In genomic region chr8:123866971-123867370, GRCm38 (mm10) we compare ENCODE assay signal across 20 mouse cellular contexts. TPM values are rescaled to one million over a fixed set of nuclear protein-coding genes. Genes with fewer than 3 reads are reported as not detected.
DNase-seq lines count a peak whose midpoint lies in the region; ATAC-seq and TF ChIP-seq lines count a peak whose summit lies in the region.
"Had no signal": no experiment of that assay in that cellular context is flagged by ENCODE, and none has a peak within 500 bp of the region (broad histone marks: within the 10 kb centered on the region; RNA-seq: fewer than 3 reads in every experiment).

No protein-coding gene starts in this region.

- H3K9me3 ChIP-seq in hindbrain, postnatal 0 days (ENCODE audit: low read length) = no peaks in the 10 kb centered on the region
- no peaks in the 10 kb centered on the region for H3K9me3 ChIP-seq in hindbrain, embryonic 10.5 days
- H3K9me3 ChIP-seq in midbrain, embryonic 10.5 days (replicated peaks) = no peaks in the 10 kb centered on the region
- H3K9me3 ChIP-seq: heart, embryonic 10.5 days; limb, embryonic 15.5 days; midbrain, embryonic 15.5 days; neural tube, embryonic 13.5 days had no signal

- H3K79me2 ChIP-seq in myocyte (ENCODE audit: control insufficient read depth, insufficient read depth) = no peaks in the 10 kb centered on the region

- DNase-seq in adrenal gland, adult 2 months = peak; percentile 33
- no peak for DNase-seq in adrenal gland, adult 18-20 months (ENCODE audit: low spot score in 2 of 2)
- no peak for DNase-seq in hindbrain, postnatal 0 days (ENCODE audit: low spot score)
- DNase-seq in hindbrain, embryonic 10.5 days (ENCODE audit: low spot score) = no peak
- peak; percentile 65 for DNase-seq in Muller cell, postnatal 12 days (ENCODE audit: inconsistent ontology term)
- DNase-seq in right cerebral cortex, adult 18-20 months = no peak
- DNase-seq in midbrain, embryonic 10.5 days (ENCODE audit: low spot score) = no peak
- DNase-seq: cerebellum, adult 11 months; gastrocnemius, postnatal 14 days; kidney, postnatal 10 days; lung, adult 18-20 months had no signal

- no peak overlapping the region for H3ac ChIP-seq in myocyte (ENCODE audit: control insufficient read depth, insufficient read length)

- ATAC-seq in hindbrain, postnatal 0 days = peak; percentile 61
- ATAC-seq: forebrain, embryonic 16.5 days; intestine, postnatal 0 days; midbrain, embryonic 15.5 days had no signal

- no peak overlapping the region for H3K27ac ChIP-seq in hindbrain, postnatal 0 days
- H3K27ac ChIP-seq in hindbrain, embryonic 10.5 days = no peak overlapping the region
- no peak overlapping the region for H3K27ac ChIP-seq in midbrain, embryonic 10.5 days (replicated peaks)
- H3K27ac ChIP-seq: heart, embryonic 10.5 days; limb, embryonic 15.5 days; macrophage; midbrain, embryonic 15.5 days; neural tube, embryonic 13.5 days had no signal

- no peaks in the 10 kb centered on the region for H3K4me1 ChIP-seq in hindbrain, postnatal 0 days (ENCODE audit: insufficient read depth, low read length)
- H3K4me1 ChIP-seq in hindbrain, embryonic 10.5 days (replicated peaks) = peaks cover 12% of the 10 kb centered on the region
- peaks cover 12% of the 10 kb centered on the region; the same call in 1 of the 2 replicates for H3K4me1 ChIP-seq in midbrain, embryonic 10.5 days
- H3K4me1 ChIP-seq: limb, embryonic 15.5 days had no signal

- no peak overlapping the region for H3K9ac ChIP-seq in hindbrain, postnatal 0 days (replicated peaks; ENCODE audit: low read length)
- H3K9ac ChIP-seq: limb, embryonic 15.5 days; midbrain, embryonic 15.5 days; neural tube, embryonic 13.5 days had no signal

- 32% methylated on average over 5 of the region's 5 CpGs for WGBS in hindbrain, postnatal 0 days
- WGBS in hindbrain, embryonic 10.5 days = 47% methylated on average over 5 of the region's 5 CpGs
- WGBS in midbrain, embryonic 10.5 days = 33% methylated on average over 5 of the region's 5 CpGs

- no peak overlapping the region for H3K4me2 ChIP-seq in hindbrain, postnatal 0 days (ENCODE audit: low read depth, low read length)
- H3K4me2 ChIP-seq in myocyte (ENCODE audit: low read depth) = peak overlapping the region; percentile 55
- H3K4me2 ChIP-seq: limb, embryonic 15.5 days; midbrain, embryonic 15.5 days; neural tube, embryonic 13.5 days had no signal

- no peak overlapping the region for H3K4me3 ChIP-seq in hindbrain, postnatal 0 days (ENCODE audit: low read length)
- no peak overlapping the region for H3K4me3 ChIP-seq in hindbrain, embryonic 10.5 days
- H3K4me3 ChIP-seq in myocyte = no peak overlapping the region
- no peak overlapping the region for H3K4me3 ChIP-seq in midbrain, embryonic 10.5 days
- H3K4me3 ChIP-seq: heart, embryonic 10.5 days; limb, embryonic 15.5 days; midbrain, embryonic 15.5 days; neural tube, embryonic 13.5 days had no signal

- no peaks in the 10 kb centered on the region for H3K36me3 ChIP-seq in hindbrain, postnatal 0 days (ENCODE audit: insufficient read depth, low read length)
- H3K36me3 ChIP-seq in hindbrain, embryonic 10.5 days = no peaks in the 10 kb centered on the region
- H3K36me3 ChIP-seq in myocyte (ENCODE audit: control insufficient read depth, insufficient read depth) = no peaks in the 10 kb centered on the region
- no peaks in the 10 kb centered on the region for H3K36me3 ChIP-seq in midbrain, embryonic 10.5 days
- H3K36me3 ChIP-seq: heart, embryonic 10.5 days; limb, embryonic 15.5 days; midbrain, embryonic 15.5 days; neural tube, embryonic 13.5 days had no signal

- no peak for TF ChIP-seq CTCF in hindbrain, postnatal 0 days (IDR thresholded peaks at IDR 0.05; ENCODE audit: low read depth)

- TF ChIP-seq POLR2A in myocyte (IDR thresholded peaks at IDR 0.05; ENCODE audit: insufficient read length, low read depth) = no peak

- no peaks in the 10 kb centered on the region for H3K27me3 ChIP-seq in hindbrain, postnatal 0 days (ENCODE audit: insufficient read depth, low read length)
- peaks cover 29% of the 10 kb centered on the region for H3K27me3 ChIP-seq in hindbrain, embryonic 10.5 days (ENCODE audit: insufficient read depth, poor library complexity, severe bottlenecking)
- peaks cover 6% of the 10 kb centered on the region for H3K27me3 ChIP-seq in myocyte (ENCODE audit: control insufficient read depth, insufficient read depth, insufficient read length)
- peaks cover 32% of the 10 kb centered on the region for H3K27me3 ChIP-seq in midbrain, embryonic 10.5 days (ENCODE audit: low read depth, poor library complexity, severe bottlenecking)

TF ChIP-seq in myocyte, 11 proteins besides CTCF, POLR2A, EP300 and RAD21:
- TF ChIP-seq CEBPB (IDR thresholded peaks at IDR 0.05; ENCODE audit: insufficient read depth, poor library complexity, severe bottlenecking) (no peak), MYOG (IDR thresholded peaks at IDR 0.05; ENCODE audit: control insufficient read depth in 1 of 3, insufficient read depth in 1 of 3, insufficient read length in 2 of 3, low read depth in 2 of 3) (no peak), TCF12 (IDR thresholded peaks at IDR 0.05; ENCODE audit: insufficient read depth, poor library complexity, severe bottlenecking) (no peak), USF1 (IDR thresholded peaks at IDR 0.05; ENCODE audit: low read depth) (no peak), MYOD1 (IDR thresholded peaks at IDR 0.05; ENCODE audit: control insufficient read depth in 1 of 3, insufficient read length in 2 of 3, low read depth in 2 of 3) (no peak), E2F4 (IDR thresholded peaks at IDR 0.05; ENCODE audit: insufficient read depth) (no peak), SRF (IDR thresholded peaks at IDR 0.05; ENCODE audit: control insufficient read depth, insufficient read length, low read depth) (no peak), POLR2AphosphoS2 (IDR thresholded peaks at IDR 0.05; ENCODE audit: insufficient read length, low read depth) (no peak), TCF3 (IDR thresholded peaks at IDR 0.05; ENCODE audit: insufficient read length, low read depth) (no peak), REST (IDR thresholded peaks at IDR 0.05; ENCODE audit: insufficient read depth, insufficient read length) (no peak)
TF ChIP-seq in myocyte: peak in this region for 0.

RNA-seq across cellular contexts. Expression of gene Ccsap, which starts 7.0 kb away (rescaled TPM):
- total RNA-seq in adrenal gland, adult 2 months (2021) = 1 to 10 TPM; 1.2 to 2.1 TPM
- polyA plus RNA-seq in adrenal gland, adult 2 months (2012; rRNA removed) = 0.70 and 1.3 TPM in 2 replicates
- total RNA-seq in adrenal gland, adult 18-20 months (2021) = 1 to 10 TPM; 1.1 to 1.5 TPM
- total RNA-seq in hindbrain, postnatal 0 days (2014; rRNA removed) = 13.4 and 14.8 TPM in 2 replicates
- 5.0 and 6.4 TPM in 2 replicates for polyA plus RNA-seq in hindbrain, postnatal 0 days (2015; fragmentation: Nextera tagmentation; extraction: Ambion mirVana)
- polyA plus RNA-seq in hindbrain, embryonic 10.5 days (2016; fragmentation: Nextera tagmentation; extraction: Ambion mirVana) = 7.3 and 8.4 TPM in 2 replicates
- 2.3 TPM for polyA plus RNA-seq in myocyte (2012; fragmentation: generic; extraction: Trizol)
- 7.8 and 8.6 TPM in 2 replicates for polyA plus RNA-seq in midbrain, embryonic 10.5 days (2016; fragmentation: Nextera tagmentation; extraction: Ambion mirVana)

RNA-seq across cellular contexts. Expression of gene Acta1, which starts 27.6 kb away (rescaled TPM):
- under 1 TPM; 0.20 to 0.38 TPM for total RNA-seq in adrenal gland, adult 2 months (2021)
- polyA plus RNA-seq in adrenal gland, adult 2 months (2012; rRNA removed) = 1.2 and 4.7 TPM in 2 replicates
- 10 to 100 TPM in 1 of 2 experiments, under 1 TPM in 1; 0.27 to 30.4 TPM for total RNA-seq in adrenal gland, adult 18-20 months (2021)
- 21.2 and 139 TPM in 2 replicates for total RNA-seq in hindbrain, postnatal 0 days (2014; rRNA removed)
- 13.9 and 15.1 TPM in 2 replicates for polyA plus RNA-seq in hindbrain, postnatal 0 days (2015; fragmentation: Nextera tagmentation; extraction: Ambion mirVana)
- 0.48 and 1.3 TPM in 2 replicates for polyA plus RNA-seq in hindbrain, embryonic 10.5 days (2016; fragmentation: Nextera tagmentation; extraction: Ambion mirVana)
- polyA plus RNA-seq in myocyte (2012; fragmentation: generic; extraction: Trizol) = 9,007 TPM
- 0.23 and 0.87 TPM in 2 replicates for polyA plus RNA-seq in midbrain, embryonic 10.5 days (2016; fragmentation: Nextera tagmentation; extraction: Ambion mirVana)
- total RNA-seq: hematopoietic stem cell, adult 5-6 weeks had no signal
- polyA plus RNA-seq: macrophage had no signal

Comparison
In these comparisons a context has a peak if more than half of its experiments do, and no peak if none do; other contexts are left out.
1. DNase-seq: peak in adrenal gland, adult 2 months (single experiment) and Muller cell, postnatal 12 days (single experiment); none in adrenal gland, adult 18-20 months (0 of 2), hindbrain, postnatal 0 days (single experiment), hindbrain, embryonic 10.5 days (single experiment), right cerebral cortex, adult 18-20 months (single experiment) and midbrain, embryonic 10.5 days (single experiment).
2. RNA of gene Acta1, which starts 27.6 kb away (polyA plus RNA-seq): 9,007 TPM in myocyte (single experiment); 13.9 to 15.1 TPM in hindbrain, postnatal 0 days, 1.2 to 4.7 TPM in adrenal gland, adult 2 months, 0.48 to 1.3 TPM in hindbrain, embryonic 10.5 days and 0.23 to 0.87 TPM in midbrain, embryonic 10.5 days; every median in the first group is over 100 times any median in the second.